Mouse (Mus musculus): ENCODE results near the gene Tmem19.

DNA sequence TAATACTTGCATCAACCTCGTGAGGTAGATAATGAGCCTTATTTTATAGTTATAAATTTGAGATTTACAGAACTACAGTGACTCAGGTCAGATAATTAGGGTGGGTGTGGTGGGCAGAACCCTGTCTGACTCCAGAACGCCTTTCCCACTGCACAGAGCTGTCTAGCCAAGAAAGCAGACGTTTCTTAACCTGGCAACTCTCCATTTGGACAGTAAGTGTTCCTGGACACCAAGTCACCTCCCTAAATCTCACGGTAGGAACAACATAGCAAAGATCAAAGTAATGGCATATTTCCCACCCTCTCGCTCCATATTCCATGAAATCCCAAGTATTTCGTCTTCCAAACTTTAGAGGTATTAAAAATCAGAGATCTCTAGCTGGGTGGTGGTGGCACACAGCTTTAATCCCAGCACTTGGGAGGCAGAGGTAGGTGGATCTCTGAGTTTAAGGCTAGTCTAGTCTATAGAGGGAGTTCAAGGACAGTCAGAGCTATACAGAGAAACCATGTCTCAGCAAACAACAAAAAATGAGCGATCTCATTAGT, 54.9 kb downstream of the Tmem19 start:
- TF ChIP-seq CTCF (IDR thresholded peaks at IDR 0.05) = no peak
- TF ChIP-seq POLR2A (IDR thresholded peaks at IDR 0.05; ENCODE audit: insufficient read depth, low read depth, low read length) = no peak
- no peak for TF ChIP-seq EP300 (IDR thresholded peaks at IDR 0.05; ENCODE audit: insufficient read depth, low read depth, low read length)

All from heart, adult 2 months (tissue).